Mouse (Mus musculus) NIH3T3 (cell line): ENCODE measurements at regions not wholly inside any gene's neighbourhood (a gene's known extent, or its start where the extent isn't known, plus 50 kb on each side); places are given as distances from the start of the nearest gene placed in this dataset.
A peak's percentile ranks its signal among the peaks of the same experiment; 100 is the strongest.
"Not testable (repeated sequence)": the region's sequence is repeated elsewhere in the genome, so short reads cannot be mapped to it uniquely, and the experiment has no call there.

Source experiments
- DNase-seq: peaks from one replicate; pipeline ENCODE4 v3.0.0-alpha.2; 2012; ENCODE audit warnings: low read depth

GRCm38 (mm10) chr10:117459651-117460365 is 80.0 kb upstream of the Cpsf6 start:
- DNase-seq, result no peak

GRCm38 (mm10) chr10:117459041-117459475 is 79.2 kb upstream of the Cpsf6 start:
- no peak for DNase-seq

- DNase-seq, result no peak
Measured at GRCm38 (mm10) chr10:117458271-117459040, 78.6 kb upstream of the Cpsf6 start.

- DNase-seq, result no peak
Measured at GRCm38 (mm10) chr10:117457701-117457950, 77.8 kb upstream of the Cpsf6 start.

- no peak for DNase-seq
Measured at GRCm38 (mm10) chr10:117456904-117457700, 77.3 kb upstream of the Cpsf6 start.

- no peak for DNase-seq
Measured at GRCm38 (mm10) chr10:117456427-117456826, 76.6 kb upstream of the Cpsf6 start.

GRCm38 (mm10) chr10:117455595-117456302 is 75.9 kb upstream of the Cpsf6 start:
- peak; percentile 71 for DNase-seq

GRCm38 (mm10) chr10:117454711-117455591 is 75.1 kb upstream of the Cpsf6 start:
- no peak for DNase-seq

GRCm38 (mm10) chr10:117454171-117454500 is 74.3 kb upstream of the Cpsf6 start:
- DNase-seq, result no peak

GRCm38 (mm10) chr10:117453406-117454170 is 73.8 kb upstream of the Cpsf6 start:
- no peak for DNase-seq

- DNase-seq, result peak; percentile 12
Measured at GRCm38 (mm10) chr10:117452190-117452950, 72.6 kb upstream of the Cpsf6 start.

- DNase-seq, result no peak
Measured at GRCm38 (mm10) chr10:117451396-117452185, 71.8 kb upstream of the Cpsf6 start.

GRCm38 (mm10) chr10:117450631-117451030 is 70.8 kb upstream of the Cpsf6 start:
- DNase-seq, result no peak

- no peak for DNase-seq
Measured at GRCm38 (mm10) chr10:117450240-117450569, 70.4 kb upstream of the Cpsf6 start.

- no peak for DNase-seq
Measured at GRCm38 (mm10) chr10:117449416-117450239, 69.8 kb upstream of the Cpsf6 start.

- DNase-seq, result not testable (repeated sequence)
Measured at GRCm38 (mm10) chr10:117448783-117449182, 69.0 kb upstream of the Cpsf6 start.

- no peak for DNase-seq
Measured at GRCm38 (mm10) chr10:117447626-117448025, 67.8 kb upstream of the Cpsf6 start.

- DNase-seq, result no peak
Measured at GRCm38 (mm10) chr10:117447206-117447605, 67.4 kb upstream of the Cpsf6 start.
